Mouse (Mus musculus) thymus, postnatal 25 days (tissue): ENCODE results near the gene Hnrnpab.
A peak's percentile ranks its signal among the peaks of the same experiment; 100 is the strongest.
"Not testable (repeated sequence)": the region's sequence is repeated elsewhere in the genome, so short reads cannot be mapped to it uniquely, and the experiment has no call there.

Experiments used
- DNase-seq: peaks from one replicate; pipeline ENCODE4 v3.0.0; 2022

Gene Hnrnpab

DNA sequence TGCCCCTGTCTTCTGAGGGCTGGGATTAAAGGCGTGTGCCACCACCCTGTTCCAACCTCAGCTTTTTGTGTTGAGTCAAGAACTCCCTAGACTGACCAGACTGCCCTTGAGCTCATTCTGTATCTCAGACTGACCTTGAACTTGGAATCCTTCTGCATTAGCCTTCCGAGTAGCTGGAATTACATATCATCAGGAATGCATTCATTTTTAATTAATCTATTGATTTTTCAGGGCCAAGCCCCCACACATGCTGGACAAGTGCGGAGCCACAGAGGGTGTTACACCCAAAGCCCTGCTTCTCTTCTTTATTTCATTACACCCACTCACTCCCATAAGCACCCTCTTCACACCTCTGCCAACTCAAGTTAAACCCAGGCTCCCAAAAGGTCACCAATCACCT is 27.1 kb upstream of the Hnrnpab start:
- no peak for DNase-seq

DNA sequence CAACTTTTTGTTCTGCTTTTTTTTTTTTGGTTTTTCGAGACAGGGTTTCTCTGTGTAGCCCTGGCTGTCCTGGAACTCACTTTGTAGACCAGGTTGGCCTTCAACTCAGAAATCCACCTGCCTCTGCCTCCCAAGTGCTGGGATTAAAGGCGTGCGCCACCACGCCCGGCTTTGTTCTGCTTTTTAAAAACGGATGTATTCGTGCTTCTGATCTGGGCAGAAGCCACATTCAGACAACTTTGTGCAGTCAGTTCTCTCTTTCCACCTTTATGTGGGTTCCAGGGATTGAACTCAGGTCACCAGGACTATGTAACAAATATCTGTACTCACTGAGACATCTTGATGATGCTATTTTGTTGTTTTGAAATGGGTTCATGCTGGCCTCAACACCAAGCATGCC is 26.6 kb upstream of the Hnrnpab start:
- not testable (repeated sequence) for DNase-seq

DNA sequence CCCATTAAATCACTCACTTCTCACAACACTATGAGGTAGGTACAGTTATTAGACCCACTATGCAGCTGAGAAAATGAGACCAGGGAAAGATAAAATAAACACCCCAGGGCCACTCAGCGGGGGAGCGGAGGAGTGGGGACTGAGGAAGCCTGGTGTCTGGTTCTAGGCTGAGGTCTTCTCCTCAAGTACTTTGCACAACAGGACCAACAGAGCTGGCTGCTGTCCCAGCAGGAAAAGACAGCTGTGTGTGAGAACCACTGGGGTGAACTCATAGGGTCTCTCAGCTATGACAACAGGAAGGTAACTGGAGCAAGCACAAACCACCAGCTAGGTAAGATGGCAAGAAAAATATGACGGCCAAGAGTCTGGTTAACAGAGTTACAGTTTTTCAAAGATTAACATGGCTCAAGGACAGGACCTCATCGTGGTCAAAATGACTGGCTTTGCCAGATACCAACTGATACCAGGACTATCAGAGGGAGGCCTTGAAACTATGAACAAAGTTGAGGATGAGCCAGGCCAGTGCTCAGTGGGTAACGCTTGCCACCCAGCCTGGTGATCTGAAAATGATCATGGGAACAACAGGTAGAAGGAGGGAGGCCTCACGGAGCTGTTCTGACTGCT is 25.6 kb upstream of the Hnrnpab start:
- no peak for DNase-seq

DNA sequence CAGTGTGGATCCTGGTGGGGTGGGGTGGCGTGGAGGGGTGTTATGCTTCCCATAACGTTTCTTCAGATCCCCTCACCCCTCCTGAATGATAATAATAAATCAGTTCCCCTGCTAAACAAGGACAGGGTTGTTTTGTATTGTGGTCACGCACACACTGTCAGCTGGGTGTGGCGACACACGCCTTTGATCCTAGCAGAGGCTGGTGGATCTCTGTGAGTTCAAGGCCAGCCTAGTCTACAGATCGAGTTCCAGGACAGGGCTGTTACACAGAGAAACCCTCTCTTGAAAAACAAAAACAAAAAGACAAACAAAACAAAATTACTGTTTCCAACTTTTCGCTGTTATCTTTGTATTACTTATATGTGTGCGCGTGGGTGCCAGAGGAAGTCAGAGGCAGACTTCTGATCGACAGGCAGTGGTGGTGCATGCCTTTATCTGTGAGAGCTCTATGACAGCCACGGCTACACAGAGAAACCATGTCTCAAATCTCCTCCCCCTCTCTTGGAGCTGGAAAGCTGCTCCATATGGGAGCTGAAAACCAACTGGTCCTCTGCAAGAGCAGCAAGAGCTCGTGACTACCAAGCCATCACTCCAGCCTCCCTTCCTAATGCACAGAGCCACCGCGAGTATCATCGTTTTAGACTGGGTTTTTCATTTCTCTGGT is 23.1 kb upstream of the Hnrnpab start:
- no peak for DNase-seq

DNA sequence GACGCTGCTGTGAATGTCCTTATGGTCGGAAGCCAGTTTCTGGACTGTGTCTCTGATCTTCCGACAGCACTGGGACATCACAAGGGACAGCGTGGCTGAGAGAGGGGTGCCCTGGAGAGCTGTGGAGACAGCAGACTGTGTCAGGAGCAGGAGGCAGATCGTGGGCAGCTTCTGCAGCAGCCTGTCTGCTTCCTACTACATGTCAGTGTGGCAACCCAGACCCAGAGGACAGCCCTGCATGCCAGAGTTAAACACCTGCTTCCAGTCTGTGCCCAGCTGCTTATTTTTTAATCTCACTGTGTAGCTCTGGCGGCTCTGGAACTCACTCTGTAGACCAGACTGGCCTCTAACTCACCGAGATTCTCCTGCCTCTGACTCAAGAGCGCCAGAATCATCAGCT is 21.3 kb upstream of the Hnrnpab start:
- no peak for DNase-seq

DNA sequence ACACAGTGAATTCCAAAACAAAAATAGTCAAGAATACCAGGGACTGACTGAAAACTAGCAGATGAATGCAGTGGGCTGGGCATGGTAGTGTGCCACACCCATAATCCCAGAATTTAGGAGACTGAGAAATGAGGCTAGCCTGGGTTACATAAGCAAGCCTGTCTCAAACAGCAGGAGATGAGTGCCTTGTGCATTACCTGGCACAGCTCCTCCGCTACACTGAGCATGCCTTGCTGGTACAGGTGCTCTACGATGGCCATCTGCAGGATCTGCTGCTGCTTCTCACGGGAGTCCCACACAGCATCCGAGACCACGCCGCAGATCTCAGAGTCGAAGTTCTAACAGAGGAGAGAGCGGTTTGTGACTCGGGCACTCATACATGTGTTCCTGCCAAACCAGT is 20.8 kb upstream of the Hnrnpab start:
- no peak for DNase-seq

DNA sequence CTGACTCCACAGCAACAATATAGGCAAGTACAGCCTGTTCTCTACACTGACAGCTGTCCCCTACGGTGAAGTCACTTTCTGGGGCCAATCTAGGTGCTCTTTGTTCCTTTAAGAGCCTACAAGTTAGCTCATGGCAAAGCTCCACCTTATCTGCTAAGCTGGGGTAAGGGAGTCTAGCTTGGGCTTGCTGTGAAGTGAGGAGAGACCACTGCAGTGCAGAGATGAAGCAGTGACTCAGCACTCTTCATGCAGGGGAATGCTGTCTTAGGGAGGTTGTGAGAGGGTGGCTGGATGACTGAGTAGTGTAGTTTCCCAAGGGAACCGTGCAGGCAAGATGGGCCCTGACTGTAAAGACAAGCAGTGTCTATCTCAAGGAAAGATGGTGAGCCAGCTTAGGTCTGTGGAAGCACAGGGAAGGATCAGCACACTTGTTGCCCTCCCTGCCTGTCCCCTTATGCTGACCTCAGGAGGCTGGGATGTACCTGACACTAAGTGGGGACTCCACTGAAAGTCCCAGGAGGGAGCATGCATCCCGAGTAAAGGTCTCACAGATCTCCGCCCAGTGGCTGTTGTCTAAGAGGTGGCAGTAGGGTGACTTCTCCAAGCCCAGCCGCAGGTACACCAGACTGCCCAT is 18.7 kb upstream of the Hnrnpab start:
- DNase-seq, result no peak

DNA sequence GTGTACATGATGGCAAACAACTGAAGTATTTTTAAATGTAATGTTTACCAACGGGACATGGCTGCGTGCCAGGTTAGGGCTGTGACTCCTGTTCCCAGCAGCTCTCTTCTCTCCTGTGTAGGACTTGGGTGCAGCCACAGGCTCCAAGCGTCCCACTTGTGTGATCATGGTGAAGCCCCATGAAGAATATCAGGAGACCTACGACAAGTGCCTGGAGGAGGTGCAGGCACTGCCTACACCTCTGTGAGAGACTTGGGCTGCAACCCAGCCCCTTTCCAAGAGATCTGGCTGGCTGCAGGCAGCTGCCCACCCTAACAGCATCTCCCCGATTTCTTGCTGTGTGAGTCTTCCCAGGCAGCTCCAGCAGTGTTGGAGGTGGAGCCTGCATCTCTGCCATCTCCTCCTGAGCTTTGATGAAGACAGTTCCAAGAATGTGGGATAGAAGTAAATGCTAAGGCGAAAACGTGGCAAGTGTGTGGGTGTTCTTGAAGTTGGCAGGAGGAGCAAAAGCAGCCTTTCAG is 16.4 kb upstream of the Hnrnpab start:
- DNase-seq, result no peak

DNA sequence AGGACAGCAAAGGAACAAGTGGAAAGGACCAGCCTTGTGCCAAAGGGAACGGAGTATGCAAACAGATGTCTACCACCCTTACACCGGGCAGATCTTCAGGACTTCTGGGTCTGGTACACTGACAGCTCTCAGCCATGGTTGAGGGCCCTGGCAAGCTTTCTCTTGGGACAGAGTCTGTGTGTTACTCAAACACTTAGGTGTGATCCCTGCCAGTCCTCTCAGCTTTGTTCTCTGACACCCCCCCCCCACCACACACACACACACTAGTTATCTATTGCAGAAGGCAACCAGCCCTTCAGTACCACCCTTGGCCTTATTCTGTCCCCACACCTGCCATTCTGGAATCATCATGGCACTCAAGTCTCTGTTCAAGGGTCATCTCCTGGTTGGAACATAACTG is 15.1 kb upstream of the Hnrnpab start:
- DNase-seq, result no peak

DNA sequence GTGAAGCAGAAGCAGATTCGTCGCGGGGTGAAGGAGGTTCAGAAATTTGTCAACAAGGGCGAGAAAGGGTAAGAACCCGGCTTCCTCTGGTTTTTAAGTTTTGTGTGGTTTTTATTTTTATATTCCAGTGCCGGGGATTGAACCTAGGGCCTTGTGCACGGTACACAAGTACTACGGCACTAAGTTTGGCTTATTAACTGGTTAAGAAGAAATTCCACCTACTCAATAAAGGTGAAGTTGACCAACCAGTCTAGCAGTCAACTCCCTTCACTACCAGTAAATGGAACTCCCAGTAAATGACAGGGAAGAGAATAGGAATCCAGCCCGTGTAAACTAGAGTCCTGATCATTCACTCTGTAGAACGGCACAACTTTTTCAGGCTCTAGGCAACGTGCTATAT is 13.4 kb upstream of the Hnrnpab start:
- no peak for DNase-seq

DNA sequence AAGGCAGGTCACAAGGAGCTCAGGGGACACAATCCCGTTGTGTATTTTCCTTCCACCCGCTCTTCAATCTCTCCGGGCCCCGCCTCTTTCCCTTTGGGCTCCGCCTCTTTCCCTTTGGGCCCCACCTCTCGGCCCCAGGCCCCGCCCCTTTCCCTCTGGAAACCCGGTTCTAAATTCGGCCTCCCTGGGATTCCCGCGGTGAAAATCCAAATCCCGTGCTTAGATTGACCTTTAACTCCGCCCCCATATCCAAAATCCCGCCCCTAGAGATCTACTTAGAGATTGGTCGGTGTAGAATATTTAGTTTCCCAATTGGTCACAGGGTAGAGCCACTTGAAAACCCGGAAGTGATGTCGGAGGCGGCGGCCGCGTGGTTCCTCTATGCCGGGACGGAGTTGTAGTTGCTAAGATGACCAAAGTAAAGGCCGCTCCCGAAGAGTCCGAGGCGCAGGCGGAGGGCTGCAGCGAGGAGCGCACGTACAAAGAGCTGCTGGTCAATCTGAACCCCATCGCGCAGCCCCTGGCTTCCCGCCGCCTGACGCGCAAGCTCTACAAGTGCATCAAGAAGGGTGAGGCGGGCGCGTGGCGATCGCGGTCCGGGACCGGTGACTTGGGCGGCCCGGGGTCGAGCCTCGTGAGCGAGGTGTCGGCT is 12.9 kb upstream of the Hnrnpab start, which contains the start of gene Nhp2:
TSS of gene Nhp2 (plus strand) at position 327 of the 652 bp plus-strand sequence.
- DNase-seq, result peak; percentile 87

DNA sequence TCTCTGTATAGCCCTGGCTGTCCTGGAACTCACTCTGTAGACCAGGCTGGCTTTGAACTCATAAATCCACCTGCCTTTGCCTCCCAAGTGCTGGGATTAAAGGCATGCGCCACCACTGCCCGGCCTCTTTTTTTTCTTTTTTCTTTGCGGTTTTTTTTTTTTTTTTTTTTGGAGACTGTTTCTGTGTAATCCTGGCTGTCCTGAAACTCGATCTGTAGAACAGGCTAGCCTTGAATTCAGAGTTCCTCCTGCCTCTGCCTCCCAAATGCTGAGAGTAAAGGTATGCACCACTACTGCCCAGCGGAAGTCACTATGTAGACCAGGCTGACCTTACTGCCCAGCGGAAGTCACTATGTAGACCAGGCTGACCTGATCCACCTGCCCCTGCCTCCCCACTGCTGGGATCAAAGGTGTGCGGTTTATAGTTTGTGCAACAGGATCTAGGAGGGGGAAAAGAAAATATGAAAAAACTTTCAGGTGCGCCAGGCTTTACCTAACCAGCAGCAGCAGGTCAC is 12.3 kb upstream of the Hnrnpab start:
- no peak for DNase-seq

DNA sequence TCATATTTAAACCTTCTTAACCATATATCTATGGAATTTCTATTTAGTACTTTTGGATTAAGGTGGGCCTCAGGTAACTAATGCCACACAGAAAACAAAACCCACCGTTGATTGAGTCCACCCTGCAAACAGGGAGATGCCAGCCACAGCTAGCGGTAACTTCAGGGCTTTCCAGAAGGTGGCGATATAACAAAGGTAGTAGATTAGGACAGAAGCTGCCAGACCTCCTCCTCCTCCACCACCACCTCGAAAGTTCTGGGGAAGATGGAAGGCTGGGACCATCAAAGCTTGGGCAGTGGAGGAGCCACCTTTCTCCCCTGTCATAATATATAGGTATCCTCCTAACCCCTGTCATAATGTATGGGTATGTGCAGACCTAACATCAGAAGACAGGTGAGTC is 11.0 kb upstream of the Hnrnpab start:
- peak; percentile 80 for DNase-seq

DNA sequence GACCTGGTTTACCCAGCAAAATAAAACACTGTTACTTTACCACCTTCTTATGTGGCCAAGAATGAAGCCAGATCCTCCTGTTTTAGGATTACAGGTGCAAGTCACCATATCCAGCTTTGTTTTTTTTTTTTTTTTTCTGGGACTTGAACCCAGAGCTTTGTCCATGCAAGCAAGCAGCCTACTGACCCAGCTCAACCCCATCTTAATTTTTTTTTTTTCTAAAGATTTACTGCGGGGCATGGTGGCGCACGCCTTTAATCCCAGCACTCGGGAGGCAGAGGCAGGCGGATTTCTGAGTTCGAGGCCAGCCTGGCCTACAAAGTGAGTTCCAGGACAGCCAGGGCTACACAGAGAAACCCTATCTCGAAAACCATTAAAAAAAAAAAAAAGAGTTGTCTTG is 9.5 kb upstream of the Hnrnpab start:
- not testable (repeated sequence) for DNase-seq

DNA sequence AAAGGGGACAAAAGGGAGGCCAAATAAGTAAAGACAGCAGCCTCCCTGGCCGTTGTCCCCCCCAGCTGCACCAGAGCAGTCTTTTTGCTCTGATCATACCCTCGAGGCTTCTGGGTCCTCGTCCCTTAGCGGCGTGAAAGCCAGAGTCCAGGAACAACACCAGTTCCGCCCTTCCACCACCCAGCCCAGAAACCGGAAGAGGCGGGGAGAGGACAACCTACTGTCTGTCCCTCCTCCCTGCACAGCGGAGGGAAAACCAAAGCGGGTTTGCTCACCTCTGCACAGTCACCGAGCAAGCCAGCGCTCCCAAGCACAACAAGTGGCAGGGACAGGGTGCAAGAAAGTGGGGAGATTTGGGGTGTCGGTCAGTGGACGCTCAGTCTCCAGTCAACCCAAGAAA is 9.0 kb upstream of the Hnrnpab start:
- peak; percentile 74 for DNase-seq

DNA sequence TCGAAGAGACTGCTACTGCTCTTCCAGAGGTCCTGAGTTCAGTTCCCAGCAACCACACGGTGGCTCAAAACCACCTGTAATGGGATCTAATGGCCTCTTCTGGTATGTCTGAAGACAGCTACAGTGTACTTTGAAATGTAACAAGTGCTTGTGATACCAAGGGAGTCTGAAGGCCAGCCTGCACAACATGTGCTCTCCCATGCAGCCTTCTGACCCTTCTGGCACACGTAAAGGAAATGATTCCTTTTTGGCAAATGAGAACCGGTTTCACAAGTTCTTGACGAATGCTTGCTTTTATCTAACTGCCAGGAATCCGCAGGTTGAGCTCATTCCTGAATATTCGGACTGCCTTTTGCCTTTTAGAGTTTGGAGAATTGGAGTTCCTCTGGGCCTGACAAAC is 8.5 kb upstream of the Hnrnpab start:
- no peak for DNase-seq

DNA sequence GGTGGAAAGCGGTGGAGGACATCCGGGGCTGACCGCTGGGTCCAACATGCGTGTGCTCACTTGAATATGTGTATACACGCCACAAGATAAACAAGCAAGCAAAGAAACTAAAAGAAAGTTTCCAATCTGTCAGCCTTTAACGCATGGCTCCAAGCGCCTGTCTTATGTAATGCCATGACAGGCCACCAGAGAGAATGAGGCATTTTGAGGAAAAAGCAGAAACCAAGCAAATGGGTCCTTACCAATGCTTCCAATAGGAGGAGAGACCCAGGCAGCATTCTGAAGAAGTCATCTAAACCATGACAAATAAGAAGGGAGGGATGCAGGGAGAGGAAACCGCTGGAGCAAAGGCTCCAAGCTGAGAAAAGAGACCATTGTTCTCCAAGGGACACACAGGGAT is 7.6 kb upstream of the Hnrnpab start:
- no peak for DNase-seq

DNA sequence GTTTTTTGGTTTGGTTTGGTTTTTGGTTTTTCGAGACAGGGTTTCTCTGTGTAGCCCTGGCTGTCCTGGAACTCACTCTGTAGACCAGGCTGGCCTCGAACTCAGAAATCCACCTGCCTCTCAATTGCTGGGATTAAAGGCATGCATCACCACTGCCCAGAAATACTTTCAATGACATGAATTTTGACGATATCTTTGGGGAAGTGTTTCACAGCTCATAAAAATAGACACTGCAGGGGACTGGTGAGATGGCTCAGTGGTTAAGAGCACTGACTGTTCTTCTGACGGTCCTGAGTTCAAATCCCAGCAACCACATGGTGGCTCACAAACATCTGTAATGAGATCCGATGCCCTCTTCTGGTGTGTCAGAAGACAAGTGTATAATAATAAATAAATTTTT is 3.3 kb upstream of the Hnrnpab start:
- not testable (repeated sequence) for DNase-seq

DNA sequence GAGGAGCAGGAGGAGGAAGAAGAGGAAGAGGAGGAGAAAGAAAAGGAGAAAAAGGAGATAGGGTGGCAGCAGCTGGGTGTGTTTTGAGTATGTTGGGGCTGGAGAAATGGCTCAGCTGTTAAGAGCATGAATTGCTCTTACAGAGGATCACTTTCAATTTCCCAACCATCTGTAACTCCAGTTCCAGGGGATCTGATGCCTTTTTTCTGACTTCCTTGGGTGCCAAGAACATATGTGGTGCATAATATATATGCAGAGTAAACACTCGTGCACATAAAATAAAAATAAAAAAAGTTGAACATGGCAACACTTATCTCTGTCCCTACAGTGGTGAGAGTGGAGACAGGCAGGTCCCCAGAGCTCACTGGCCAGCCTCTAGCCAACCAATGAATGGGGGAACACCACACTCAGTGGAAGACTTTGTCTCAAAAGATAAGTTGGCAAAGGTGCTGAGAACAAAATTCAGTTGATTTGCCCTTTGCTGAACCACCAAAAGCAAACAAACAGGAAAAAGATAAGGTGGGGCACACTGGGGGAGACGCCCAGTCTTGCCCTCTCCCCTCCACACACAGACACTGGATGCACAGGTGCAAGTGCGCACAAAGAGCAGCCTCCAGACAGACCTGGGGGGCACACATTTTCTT is 2.7 kb upstream of the Hnrnpab start:
- DNase-seq, result peak; percentile 37

DNA sequence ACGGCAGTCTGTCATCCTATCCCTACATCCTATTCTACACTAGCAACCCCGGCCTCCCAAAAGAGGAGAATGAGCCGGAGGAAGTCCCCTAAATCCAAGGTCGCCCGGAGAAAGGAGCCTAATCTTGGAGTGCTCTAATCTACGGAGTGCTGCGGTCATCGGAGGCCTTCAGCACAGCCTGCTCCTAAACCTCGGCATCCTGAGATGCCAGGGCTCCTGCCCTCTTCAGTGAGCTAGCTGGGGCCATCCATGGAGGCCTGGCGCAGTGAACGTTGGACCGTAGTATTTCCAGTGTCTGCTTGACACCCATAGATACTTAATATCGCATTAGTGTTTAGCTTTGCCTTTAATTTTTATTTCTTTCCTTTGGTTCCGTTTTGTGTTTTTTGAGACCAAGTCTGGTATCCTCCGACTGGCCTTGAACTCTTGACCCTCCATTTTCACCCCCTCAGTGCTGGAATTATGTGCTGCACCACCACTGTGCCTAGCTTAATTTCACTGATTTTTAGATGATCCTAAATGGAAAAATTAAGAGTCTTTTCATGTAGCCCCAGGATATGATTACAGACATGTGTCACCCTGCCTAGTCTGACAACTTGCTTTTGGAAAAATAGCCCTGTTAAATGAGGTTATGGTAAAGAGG is 570 bp upstream of the Hnrnpab start:
- DNase-seq, result no peak

DNA sequence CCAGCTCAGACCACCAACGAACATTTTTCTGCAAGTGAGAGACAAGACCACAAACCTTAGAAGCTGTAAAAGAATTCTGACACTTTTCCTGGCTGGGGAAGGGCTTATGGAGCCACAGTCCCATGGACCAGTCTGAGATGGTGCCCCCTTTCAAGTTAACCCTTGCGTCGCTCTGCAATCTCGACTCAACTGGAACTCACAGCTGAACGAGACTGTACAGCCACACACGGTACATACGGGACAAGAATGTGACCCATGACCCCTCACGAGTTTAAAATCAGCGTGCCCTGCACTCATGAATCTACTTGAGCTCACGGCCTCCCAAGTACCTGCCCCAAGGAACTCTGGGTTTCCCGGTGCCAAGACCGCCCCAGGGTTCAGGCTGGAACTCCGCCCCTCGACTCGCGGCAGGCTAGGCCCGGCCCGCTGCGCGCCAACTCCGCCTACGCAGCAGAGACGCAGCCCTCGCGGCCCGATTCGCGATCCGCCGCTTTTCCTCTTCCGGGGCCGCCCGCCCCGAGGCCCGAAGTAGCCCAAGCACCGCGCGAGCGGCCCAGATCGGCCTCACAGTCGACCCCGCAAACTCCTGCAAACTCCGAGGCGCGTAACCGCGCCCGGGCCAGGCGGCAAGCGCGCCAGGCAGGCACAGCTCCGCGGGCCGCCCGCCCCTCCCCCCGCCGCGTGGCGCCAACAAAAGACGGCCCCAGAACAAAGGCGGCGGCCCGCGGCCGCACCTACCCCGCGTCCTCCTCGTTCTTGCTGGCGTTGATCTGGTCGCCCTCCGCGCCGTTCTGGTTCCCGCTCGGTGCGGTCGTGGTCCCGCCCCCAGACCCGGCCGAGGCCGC is 823 bp downstream of the Hnrnpab start:
- peak; percentile 89 for DNase-seq
